Mouse (Mus musculus) lung, adult 18-20 months (tissue): Measurements from ENCODE around the gene Fgd1.

Experiments used
- DNase-seq, 2 experiments: peaks; one replicate each; pipeline ENCODE4 v3.0.0; 2022; ENCODE audit warnings: mixed read lengths in 2 of 2

Fgd1 gene

DNA sequence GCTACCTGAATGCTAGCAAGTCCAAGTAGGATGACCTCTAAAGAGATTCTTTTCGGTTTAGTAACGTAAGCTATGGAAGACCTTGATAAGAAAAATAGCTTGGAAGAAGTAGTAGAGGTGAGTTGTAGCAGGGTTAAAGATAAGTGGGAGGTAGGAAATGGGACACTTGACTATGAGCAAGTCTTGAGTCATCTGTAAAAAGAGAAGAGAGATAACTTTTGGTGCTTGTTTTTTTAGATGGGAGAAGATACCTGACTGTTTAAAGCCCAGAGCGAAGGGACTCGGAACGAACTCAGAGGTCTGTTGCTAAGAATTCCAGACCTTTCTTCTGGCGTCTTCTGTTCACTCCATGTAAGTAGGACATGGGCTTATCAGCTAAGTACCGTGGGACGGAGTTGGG lies at the start of gene Fgd1:
Gene Fgd1 (plus strand): TSS at position 301 of the 400 bp plus-strand sequence.
- no peak for DNase-seq

DNA sequence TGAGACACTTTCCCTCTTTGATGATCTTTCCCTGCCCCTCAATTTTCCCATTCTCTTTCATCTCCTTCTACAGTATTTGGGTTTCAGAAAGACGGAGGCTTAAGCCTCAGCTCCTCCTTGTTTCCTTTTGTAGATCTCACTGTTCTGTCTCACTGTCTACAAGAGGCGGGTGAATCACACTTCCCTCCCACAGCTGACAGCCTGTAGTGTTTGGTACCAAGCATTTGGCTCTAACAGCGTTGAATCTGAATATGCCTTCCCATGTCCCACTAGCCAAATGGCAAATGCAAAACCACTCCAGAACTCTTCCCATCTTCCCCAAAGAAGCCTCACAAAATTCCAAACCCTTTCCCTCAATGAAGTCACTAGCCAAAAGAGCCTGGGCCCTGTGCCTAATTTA lies 49.2 kb upstream of the Fgd1 start:
- DNase-seq: no peak

DNA sequence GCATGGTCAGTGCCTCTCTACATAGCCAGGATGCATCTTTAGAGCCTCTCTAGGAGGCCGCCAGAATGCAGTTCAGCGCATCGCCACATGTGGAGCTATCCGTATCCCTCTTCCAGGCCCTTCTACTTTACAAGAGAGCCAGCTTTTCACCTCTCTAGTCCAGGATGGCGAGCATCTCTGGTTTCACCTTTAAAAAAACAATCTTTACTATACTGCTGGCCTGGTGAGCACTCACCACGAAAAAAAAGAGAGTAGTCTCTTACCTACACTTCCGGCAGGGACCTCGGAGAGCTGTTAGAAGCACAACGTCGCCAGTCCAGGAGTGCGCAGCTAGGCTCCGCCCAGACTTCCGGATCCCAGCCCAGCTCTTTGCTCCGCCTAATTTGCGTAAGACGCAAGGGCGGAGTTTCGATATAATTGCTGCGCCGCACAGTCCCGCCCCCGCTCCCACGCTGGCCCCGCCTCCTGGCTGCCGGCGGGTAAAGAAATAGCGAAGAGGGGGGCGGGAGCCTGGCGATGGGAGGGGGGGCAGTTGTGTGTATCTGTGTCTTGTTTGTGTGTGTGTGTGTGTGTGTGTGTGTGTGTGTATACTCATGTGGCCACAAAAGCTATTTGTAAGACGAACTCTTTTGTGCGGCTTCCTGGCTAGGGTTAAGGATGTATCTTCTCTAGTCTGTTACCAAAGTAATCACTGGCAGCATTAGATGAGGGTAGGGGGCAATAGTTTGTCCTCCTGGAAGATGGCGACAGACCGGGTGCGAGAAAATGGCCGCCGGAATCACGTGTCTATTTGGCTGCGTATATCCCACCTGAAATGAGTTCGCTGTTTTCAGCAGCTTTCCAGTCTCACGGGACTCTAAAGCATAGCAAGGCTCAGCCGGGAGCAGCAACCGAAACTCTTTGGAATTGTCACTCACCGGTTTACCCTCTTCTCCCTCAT lies 28.7 kb upstream of the Fgd1 start, which contains the start of gene Gnl3l:
Gene Gnl3l (minus strand): TSS at position 385 of the 940 bp plus-strand sequence.
- peak; percentile 89 to 91 for DNase-seq

DNA sequence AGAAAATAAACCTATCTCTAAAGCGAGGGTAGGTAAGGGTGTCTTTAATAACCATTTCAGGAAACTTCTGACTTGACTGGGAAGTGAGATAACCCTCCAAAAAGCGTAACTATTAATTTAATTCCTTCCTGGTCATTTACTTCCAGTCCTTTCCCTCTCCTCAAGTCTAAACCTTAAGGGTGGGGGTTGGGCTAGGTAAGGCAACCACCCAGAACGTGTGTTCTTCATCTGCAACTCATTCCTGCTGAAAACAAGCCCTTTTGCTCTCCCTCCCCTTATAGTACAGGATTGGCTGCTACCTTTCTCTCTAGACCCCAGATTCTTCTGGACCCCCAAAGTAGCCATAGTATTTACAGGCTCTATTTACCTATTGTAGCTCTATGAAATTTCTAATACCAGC lies 28.1 kb upstream of the Fgd1 start:
- no peak for DNase-seq

DNA sequence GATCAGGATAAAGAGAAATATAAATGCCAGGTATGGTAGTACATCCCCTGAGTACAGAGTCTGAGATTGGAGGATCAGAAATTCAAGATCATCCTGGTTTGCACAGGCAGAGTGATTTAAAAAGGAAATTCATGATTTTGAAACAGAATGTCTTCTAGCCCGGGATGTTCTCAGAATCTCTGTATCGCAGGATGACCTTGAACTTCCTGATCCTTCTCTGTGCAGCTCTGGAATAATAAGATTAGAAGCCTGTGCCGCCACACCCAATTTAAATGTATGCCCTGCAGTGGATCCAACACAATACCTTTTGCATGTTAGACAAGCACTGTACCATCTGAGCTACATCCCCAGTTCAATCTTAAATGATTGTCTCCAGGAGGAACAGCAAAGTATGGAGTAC lies 27.2 kb upstream of the Fgd1 start:
- DNase-seq: no peak

DNA sequence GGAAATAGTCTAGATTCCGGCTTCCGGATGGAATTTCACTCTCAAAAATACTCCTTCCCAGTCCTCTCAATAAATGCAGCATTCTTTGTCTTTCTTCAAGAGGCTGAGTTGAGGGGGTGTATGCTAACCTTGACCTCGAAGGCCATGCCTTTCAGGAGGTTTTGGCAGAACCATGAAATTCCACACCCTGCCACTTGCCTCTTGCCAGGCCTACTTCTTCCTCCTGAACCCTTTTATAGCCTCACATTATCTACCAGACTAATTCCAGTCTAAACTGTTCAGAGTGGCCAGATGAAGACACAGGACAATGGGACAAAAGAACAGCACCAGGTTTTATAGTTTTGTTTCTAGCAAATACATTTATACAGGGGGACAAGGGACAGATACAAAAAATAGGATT lies 14.6 kb upstream of the Fgd1 start:
- DNase-seq: no peak

DNA sequence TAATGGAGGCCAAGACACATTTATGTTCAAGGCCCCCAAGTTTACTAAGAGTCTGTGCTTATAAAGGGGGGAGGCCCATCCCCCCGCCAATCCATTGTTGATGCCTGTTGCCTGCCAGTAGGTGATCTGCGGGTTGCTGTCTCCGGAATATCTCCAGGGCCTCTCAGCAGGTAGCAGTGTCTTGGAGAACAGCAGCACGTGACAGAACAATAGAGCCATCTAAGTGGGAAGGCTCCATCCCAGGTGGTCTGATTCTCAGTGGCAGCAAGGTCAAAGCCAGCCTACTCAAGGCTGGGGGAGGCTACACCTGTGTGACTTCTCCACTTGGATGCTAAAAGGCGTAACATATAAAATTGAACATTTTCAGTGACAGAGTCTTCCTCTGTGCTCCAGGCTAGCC lies 4.7 kb upstream of the Fgd1 start:
- DNase-seq: no peak

DNA sequence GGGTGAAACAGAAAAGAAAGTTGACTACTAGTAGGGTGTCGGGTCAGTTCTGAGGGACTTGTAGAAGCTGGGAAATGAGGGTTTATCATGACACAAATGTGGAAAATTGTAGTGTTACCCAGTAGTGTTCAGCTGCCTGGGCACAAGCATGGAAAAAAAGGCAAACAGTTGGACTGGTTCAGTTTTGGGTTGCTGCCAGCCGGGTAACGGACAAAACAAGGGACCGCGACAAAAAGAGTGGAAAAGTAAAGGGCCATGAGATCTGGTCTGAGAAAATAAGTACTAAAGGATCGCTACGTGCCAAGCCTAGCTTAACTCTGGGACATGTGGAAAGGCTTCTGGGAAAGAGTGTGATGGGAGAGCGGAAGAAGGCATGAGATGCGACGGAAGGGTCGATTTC lies 371 bp downstream of the Fgd1 start:
- DNase-seq: no peak

DNA sequence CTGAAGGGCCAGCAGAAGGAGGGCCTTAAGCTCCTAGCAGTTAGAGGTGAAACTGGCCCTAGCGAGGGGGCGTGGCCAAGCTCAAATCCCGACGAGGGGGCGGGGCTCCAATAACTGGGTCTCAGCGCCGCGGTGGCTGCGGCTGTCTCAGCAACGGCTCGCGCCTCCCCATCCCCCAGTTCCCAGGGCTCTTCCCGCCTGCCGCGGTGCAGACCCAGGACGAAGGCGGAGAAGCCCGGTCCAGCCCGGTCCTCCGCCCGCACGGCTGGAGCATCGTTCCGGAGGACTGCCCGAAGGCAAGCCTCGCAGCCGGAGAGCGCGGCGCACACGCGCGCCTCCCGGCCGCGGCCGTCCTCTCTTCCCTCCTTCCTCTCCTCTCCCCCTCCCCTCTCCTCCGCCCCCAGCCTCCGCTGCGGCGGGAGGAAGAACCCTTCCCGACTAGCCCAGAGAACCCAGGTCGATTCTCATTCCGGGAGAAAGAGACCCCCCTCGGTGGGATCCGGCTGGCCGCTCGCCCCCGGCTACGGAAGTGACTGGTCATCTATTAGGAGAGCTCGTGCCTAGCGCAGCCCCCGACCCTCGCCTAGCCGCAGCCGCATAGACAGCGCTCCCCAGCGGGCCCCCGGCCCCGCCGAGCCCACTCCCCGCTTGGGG lies 954 bp downstream of the Fgd1 start:
- DNase-seq: peak; percentile 81 to 87

DNA sequence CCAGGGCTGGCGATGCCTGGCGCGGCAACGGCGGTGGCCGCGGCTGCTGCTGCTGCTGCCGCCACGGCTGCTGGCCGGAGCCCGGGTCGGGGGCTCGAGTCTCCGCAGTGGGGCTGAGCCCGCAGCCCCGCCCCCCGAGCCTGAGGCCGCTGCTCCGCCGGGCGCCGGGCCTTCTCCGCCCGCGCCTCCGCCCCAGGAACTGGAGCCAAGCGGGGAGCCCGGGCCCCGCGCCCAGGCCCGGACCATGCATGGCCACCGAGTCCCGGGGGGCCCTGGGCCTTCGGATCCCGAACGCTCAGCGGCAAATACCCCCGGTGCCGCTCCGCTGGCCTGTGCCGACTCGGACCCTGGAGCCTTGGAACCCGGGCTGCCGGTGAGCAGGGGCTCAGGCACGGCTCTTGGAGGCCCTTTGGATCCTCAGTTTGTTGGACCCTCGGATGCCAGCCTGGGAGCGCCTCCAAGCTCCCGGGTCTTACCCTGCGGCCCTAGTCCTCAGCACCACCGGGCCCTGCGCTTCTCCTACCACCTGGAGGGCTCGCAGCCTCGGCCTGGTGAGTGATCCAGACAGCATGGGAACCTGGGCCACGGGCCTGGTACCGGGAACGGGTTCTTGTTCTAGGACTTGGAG lies 1.6 kb downstream of the Fgd1 start:
- peak; percentile 7 to 11 for DNase-seq

DNA sequence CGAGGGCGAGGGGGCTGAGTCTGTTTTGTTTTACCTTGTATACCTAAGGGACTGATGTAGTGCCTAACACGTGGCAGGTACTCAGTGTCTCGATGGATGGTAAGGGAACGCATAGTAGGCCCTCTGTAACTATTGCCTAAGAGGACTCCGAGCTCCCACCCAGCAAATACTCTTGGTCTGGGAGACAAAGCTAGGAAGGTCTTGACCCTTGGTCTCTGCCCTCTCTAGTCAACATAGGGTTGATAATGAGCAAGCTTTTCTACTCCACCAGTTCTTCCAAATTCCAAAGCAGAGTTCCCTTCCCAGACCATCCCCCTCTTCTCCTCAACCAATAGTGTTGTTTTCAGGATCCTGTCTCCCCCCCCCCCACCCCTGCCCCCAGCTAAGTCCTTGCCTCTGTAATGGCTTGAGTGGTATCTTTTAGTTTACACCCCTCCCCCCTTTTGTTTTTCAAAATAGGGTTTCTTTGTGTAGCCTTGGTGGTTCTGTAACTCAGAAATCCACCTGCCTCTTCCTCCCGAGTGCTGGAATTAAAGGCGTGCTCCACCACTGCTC lies 3.8 kb downstream of the Fgd1 start:
- DNase-seq: no peak

DNA sequence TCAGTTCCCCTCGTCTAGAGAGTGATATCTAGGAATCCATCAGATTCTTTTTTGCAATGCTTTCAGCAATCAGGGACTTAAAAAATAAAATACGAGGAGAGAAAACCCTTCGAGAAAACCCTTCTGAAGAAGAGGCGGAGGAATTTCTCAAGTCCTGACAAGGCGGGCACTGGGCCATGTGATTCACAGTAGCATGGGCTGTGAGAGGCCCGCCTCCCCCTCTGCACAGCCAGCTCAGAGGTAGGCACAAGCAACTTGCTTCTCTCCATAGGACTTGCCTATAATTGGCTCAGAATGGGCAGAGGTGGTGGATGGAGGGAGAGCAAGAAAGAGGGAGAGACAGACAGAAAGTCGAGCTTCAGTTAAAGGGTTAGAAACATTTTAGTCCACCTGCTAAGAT lies 4.4 kb downstream of the Fgd1 start:
- peak; percentile 9 to 15 for DNase-seq

DNA sequence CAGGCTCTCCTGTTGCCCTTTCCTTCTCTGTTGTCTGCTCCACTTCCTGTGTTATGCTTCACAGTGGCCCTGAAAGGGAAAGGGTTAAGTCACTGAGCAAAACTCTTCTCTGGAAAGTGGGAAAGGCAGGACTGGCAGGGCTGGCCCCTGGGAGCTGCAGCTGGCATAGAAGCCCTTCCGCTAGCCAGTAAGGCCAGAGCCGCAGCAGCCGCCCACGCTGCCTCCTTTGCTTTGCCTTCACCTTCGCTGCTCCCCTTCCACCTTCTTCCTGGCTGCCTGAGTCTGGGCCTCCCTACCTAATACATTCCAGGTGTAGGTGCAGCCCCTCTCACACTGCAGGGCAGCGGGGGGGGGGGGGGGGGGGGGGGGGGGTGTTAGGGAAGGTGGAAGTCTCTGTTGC lies 8.5 kb downstream of the Fgd1 start:
- DNase-seq: no peak

DNA sequence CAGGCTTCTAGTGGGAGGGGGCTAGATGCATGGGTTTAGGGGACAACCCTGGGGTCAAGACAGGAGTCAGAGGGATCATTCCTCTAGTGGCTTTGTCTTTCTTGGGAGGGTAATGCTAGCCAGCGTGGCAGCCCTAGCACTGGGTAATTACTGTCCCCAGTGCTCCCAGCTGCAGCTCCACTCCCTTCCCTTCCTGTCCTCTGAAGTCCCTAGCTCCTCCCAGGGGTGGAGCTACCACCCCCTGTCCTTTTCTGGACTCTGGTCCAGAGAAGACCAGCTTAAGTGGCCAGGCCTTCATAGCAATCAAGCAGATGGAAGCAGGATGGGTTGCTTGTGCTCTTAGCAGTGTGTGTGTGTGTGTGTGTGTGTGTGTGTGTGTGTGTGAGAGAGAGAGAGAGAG lies 9.6 kb downstream of the Fgd1 start:
- DNase-seq: peak; percentile 15 to 34

DNA sequence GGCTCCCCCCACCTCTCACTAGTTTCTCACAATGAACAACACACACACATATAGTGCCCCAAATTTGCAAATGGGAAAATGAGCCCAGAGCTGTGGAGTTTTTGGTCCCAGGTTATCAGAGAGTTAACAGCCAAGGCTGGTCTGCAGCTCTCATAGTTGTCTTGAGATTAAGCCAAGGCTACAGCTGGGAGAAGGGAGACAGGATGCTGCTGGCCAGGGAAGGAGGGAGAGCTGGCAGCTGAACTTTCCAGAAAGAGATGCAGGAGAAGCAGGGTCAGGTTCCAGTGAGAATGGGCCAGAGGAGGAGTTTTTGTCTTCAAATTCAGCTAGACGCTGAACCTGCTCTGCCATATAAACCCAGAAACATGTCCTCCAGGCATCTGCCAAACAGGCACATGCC lies 13.4 kb downstream of the Fgd1 start:
- no peak for DNase-seq

DNA sequence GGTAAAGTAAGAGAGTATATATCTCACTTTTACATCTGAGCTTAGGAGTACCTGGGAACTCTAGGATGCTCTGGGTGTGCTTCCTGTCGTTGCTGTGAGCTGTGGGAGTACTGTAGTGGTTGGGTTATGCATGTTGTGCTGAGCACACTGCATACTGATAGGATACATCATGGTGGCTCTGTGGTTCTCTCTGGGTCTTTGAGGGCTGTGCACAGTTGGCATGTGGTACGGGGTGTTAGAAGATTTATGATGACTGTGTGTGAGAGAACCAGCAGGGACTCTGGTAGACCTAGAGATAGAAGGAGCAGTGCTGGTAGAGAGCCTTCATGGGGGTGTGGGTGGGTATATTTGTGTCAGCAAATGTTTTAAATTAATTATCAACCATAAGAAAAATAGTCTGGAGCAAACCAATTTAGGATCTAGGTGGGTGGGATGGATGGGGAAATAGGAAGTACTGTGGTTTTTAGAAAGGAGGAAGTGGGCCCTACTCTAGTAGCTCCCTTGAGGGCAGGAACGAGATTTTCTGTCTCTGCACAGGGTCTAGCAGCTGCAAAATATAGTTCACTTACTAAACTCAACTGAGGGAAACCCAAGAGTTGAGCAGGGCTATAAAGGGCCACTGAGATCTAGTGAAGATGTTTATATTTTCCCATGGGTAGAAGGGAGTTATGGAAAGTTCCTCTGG lies 15.8 kb downstream of the Fgd1 start:
- no peak for DNase-seq

DNA sequence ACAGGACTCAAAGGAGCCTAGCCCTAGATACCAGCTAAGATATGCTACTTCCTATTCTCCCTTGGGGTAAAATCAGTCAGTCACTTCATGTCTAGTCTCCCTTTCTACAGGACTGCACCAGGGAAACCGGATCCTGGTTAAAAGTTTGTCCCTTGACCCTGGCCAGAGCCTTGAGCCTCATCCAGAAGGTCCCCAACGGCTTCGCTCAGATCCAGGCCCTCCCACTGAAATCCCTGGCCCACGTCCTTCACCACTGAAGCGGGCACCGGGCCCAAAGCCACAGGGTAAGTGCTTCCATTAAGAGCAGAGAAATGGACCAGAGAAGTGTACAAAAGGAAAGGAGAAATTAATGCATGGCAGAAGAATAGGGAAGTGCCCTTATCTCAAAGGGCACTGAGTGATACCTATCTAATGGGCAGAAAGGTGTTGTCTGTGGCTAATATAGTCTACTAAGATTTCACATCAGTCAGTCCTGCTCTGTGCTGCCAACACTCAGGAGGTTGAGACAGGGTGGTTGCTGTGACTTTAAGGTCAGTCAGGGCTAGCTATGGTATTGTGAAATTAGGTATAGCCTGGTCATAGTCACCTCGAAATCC lies 20.2 kb downstream of the Fgd1 start:
- no peak for DNase-seq

DNA sequence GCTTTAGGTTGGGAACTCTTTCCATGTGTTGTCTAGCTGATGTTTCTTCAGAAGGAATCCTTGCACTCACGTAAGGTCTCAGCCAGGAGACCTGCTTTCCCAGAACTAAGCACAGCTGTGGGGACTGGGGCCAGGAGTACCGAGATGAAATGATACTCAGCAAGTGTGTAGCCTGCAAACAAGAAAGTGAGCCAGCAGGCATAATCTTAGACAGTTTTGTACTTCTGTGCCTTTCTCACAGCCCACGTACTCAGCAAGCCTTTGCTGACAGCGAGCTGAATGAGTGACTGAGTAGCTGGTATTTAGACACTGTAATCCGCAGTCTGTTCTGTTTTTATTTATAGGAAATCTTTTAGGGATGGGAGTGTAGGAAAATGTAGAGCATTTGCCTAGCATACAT lies 21.9 kb downstream of the Fgd1 start:
- no peak for DNase-seq

DNA sequence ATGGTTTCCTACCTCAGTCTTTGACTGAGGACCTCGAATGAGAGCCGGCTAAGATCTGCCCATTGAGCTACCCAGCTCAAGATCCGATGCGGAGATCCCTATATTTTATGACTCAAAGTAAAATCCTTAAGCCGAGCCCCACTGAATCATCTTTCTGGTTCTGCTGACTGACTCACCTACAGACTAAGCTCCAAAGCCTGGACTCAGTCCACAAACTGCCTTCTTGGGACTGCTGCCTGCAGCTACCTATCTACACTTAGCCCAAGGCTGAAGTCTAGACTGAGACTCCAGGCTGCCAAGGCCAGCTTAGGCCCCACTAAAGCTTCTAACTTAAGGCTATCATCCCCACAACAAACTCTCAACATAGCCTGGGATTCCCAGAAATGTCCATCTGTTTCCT lies 30.1 kb downstream of the Fgd1 start:
- no peak for DNase-seq

DNA sequence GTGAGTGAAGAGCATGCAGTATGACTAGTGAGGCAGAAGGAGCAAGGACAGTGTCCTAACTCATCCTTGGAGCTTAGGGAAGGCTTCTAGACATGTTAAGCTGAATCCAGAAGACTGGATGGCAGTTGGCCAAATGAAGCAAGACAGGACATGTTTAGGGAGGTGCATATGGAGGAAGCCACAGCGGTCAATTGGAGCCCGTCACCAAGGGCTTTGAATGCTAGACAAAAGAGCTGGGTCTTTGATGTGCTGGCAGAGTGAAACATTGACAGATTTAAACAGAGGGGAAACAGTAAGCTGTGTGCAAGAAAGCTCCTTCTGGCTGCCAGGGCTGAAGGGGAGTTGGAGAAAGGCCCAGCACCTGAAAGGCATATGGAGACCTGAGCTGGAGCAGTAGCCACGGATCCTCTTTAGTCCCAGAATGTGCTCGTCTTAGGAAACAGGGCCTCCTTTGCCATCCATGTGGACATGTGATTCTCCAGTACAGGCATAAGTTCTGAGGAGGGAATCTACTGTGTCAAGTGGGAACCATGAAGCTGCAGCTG lies 31.1 kb downstream of the Fgd1 start:
- no peak for DNase-seq

DNA sequence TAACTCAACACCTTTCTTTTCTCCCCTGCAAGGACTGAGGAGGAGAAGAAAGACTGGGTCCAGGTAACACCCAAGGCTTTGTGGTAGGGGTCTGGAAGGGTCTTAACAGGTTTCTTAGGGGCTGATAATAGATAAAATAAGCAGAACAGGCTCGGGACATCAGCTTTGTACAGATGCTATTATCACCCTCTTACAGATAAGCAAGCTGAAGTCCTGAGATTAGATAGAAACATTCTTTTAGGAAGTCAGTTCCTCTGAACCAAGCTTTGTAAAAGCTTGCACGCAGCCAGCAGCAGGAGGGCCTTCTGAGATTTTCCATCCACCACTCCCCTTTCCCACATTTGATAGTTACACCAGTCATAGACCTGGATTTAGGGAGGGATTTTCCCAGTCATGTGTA lies 39.6 kb downstream of the Fgd1 start:
- no peak for DNase-seq

DNA sequence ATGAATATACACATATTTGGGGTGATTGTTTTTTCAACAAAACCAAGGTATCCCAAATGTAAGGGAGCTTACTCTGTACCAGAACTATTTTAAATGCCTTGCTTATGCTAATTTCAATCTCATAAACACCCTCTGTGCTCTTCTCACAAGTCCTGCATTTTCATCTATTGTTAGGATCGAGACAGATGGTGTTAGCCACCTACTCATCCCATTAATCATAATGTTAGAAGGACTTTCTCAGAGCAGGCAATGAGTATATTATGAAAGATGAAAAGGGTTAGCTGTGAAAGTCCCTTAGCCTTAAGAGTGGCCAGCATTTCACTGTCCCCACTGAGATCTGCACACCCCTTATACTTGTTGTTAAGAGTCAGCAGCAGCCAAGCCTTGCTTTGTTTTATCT lies 41.5 kb downstream of the Fgd1 start:
- DNase-seq: no peak
